Mouse (Mus musculus): Measurements from ENCODE around the gene Pcyt1a. TPM values are rescaled to one million over a fixed set of nuclear protein-coding genes. Genes with fewer than 3 reads are reported as not detected.
"Not testable (repeated sequence)": the region's sequence is repeated elsewhere in the genome, so short reads cannot be mapped to it uniquely, and the experiment has no call there.

Pcyt1a gene
- total RNA-seq, 2 experiments from 2014 or later, result 52.4 to 58.4 TPM

- intact Hi-C loops (cut with DNase I), result no loop called here
- no peak for DNase-seq
Measured at GRCm38 (mm10) chr16:32433138-32433537, 2.4 kb downstream of the Pcyt1a start.

- no peak for DNase-seq
- intact Hi-C loops (cut with DNase I), result no loop called here
Measured at GRCm38 (mm10) chr16:32434066-32434465, 3.3 kb downstream of the Pcyt1a start.

GRCm38 (mm10) chr16:32434691-32435090 lies 4.0 kb downstream of the Pcyt1a start:
- intact Hi-C loops (cut with DNase I), result no loop called here
- DNase-seq, result no peak

GRCm38 (mm10) chr16:32436657-32437056 lies 5.9 kb downstream of the Pcyt1a start:
- intact Hi-C loops (cut with DNase I), result no loop called here
- DNase-seq, result no peak

GRCm38 (mm10) chr16:32437266-32437665 lies 6.5 kb downstream of the Pcyt1a start:
- intact Hi-C loops (cut with DNase I), result no loop called here
- no peak for DNase-seq

GRCm38 (mm10) chr16:32441432-32441831 lies 10.7 kb downstream of the Pcyt1a start:
- DNase-seq, result no peak
- intact Hi-C loops (cut with DNase I), result no loop called here

- intact Hi-C loops (cut with DNase I); DNase-seq: not testable (repeated sequence)
Measured at GRCm38 (mm10) chr16:32444615-32445014, 13.9 kb downstream of the Pcyt1a start.

- DNase-seq, result no peak
- intact Hi-C loops (cut with DNase I), result no loop called here
Measured at GRCm38 (mm10) chr16:32445558-32445957, 14.8 kb downstream of the Pcyt1a start.

GRCm38 (mm10) chr16:32446563-32447138 lies 15.9 kb downstream of the Pcyt1a start:
- no peak for DNase-seq
- intact Hi-C loops (cut with DNase I), result no loop called here

- no peak for DNase-seq
- intact Hi-C loops (cut with DNase I), result no loop called here
Measured at GRCm38 (mm10) chr16:32449665-32450064, 18.9 kb downstream of the Pcyt1a start.

GRCm38 (mm10) chr16:32450133-32450532 lies 19.4 kb downstream of the Pcyt1a start:
- no peak for DNase-seq
- intact Hi-C loops (cut with DNase I), result no loop called here

GRCm38 (mm10) chr16:32453102-32453501 lies 22.4 kb downstream of the Pcyt1a start:
- intact Hi-C loops (cut with DNase I), result no loop called here
- no peak for DNase-seq

GRCm38 (mm10) chr16:32454646-32455045 lies 23.9 kb downstream of the Pcyt1a start:
- no peak for DNase-seq

GRCm38 (mm10) chr16:32456086-32456485 lies 25.4 kb downstream of the Pcyt1a start:
- no peak for DNase-seq
- intact Hi-C loops (cut with DNase I), result no loop called here

More at GRCm38 (mm10) chr16:32454646-32455045, 23.9 kb downstream of the Pcyt1a start:
- intact Hi-C loops (cut with DNase I), result no loop called here

- no peak for DNase-seq
- intact Hi-C loops (cut with DNase I), result no loop called here
Measured at GRCm38 (mm10) chr16:32456761-32457160, 26.0 kb downstream of the Pcyt1a start.

- intact Hi-C loops (cut with DNase I), result no loop called here
- DNase-seq, result peak; percentile 45
Measured at GRCm38 (mm10) chr16:32457589-32458386, 27.1 kb downstream of the Pcyt1a start.

GRCm38 (mm10) chr16:32460518-32460917 lies 29.8 kb downstream of the Pcyt1a start:
- DNase-seq, result no peak
- intact Hi-C loops (cut with DNase I), result loop anchor here (10.0 kb wide), 1 partner anchor 346 kb away; no protein-coding TSS in a partner anchor

GRCm38 (mm10) chr16:32461713-32462112 lies 31.0 kb downstream of the Pcyt1a start:
- no peak for DNase-seq
- intact Hi-C loops (cut with DNase I), result loop anchor here (10.0 kb wide), 1 partner anchor 347 kb away; no protein-coding TSS in a partner anchor

- intact Hi-C loops (cut with DNase I), result loop anchor here (10.0 kb wide), 1 partner anchor 348 kb away; no protein-coding TSS in a partner anchor
- no peak for DNase-seq
Measured at GRCm38 (mm10) chr16:32462950-32463349, 32.2 kb downstream of the Pcyt1a start.

GRCm38 (mm10) chr16:32463426-32463825 lies 32.7 kb downstream of the Pcyt1a start:
- DNase-seq, result no peak
- intact Hi-C loops (cut with DNase I), result loop anchor here (10.0 kb wide), 1 partner anchor 349 kb away; no protein-coding TSS in a partner anchor

- intact Hi-C loops (cut with DNase I), result loop anchor here (10.0 kb wide), 1 partner anchor 350 kb away; no protein-coding TSS in a partner anchor
- no peak for DNase-seq
Measured at GRCm38 (mm10) chr16:32464908-32465307, 34.2 kb downstream of the Pcyt1a start.

GRCm38 (mm10) chr16:32468488-32468887 lies 37.8 kb downstream of the Pcyt1a start:
- intact Hi-C loops (cut with DNase I), result loop anchor here (10.0 kb wide), 1 partner anchor 354 kb away; no protein-coding TSS in a partner anchor
- DNase-seq, result no peak

All from left cerebral cortex, postnatal 4 days (tissue).